Mouse (Mus musculus) G1E (cell line): ENCODE data around the gene Vnn3.

Source experiments
- CTCF ChIP-seq: IDR thresholded peaks from 2 replicates; pipeline ENCODE4 v1.5.1; 2012; ENCODE audit warnings: low read depth, low read length, inconsistent platforms, mixed read lengths
- GATA1 ChIP-seq: IDR thresholded peaks from 2 replicates; pipeline ENCODE4 v1.6.1; 2012; ENCODE audit warnings: borderline replicate concordance, low read length, inconsistent platforms, mixed read lengths
- POLR2AphosphoS5 ChIP-seq: IDR thresholded peaks from 2 replicates; pipeline ENCODE4 v1.6.1; 2012; ENCODE audit warnings: low read depth, low read length, inconsistent platforms; ENCODE audit not compliant: insufficient replicate concordance

DNA sequence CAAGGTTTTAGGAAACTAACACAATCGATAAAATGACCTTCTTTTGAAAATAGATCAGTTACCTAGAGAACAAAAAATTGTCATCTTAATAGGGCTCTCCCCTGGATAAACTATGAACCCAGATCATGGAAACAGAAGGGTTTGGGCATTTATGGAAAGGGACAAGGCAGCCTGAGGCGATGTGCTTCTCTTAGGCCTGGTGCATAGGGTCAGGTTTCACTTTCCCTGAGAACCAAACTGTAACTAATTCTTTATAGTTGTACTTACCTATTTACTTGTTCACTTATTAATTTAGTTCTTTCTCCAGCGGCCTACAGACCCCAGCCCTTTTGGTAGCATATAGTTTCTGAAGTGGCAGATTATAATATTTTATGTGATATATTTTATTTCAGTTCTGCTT lies 14.1 kb upstream of the Vnn3 start:
- no peak for TF ChIP-seq CTCF
- TF ChIP-seq GATA1, result no peak
- TF ChIP-seq POLR2AphosphoS5, result no peak
